ENCODE assay signal across 14 mouse cellular contexts in the genomic region with DNA sequence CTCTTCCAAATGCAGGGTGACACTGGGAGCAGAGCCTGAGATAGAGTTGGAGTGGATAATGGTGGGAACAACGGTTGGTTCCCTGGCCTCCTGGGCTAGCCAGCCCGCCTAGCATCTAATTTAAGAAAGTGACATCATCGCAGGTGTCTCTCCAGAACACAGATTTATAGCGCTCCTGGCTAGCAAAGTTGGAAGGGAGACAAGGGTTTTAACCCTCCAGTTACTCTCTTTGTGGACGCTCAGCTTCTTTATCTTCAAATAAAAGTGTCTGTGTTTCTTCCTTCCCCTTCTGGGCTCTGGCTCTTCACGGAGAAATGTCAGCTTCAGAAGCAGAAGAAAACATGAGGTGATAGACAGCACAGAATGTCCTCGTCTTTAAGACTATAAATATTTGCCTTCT. TPM values are rescaled to one million over a fixed set of nuclear protein-coding genes. Genes with fewer than 3 reads are reported as not detected.
DNase-seq lines count a peak whose midpoint lies in the region; ATAC-seq and TF ChIP-seq lines count a peak whose summit lies in the region.
"Had no signal": no experiment of that assay in that cellular context is flagged by ENCODE, and none has a peak within 500 bp of the region (broad histone marks: within the 10 kb centered on the region; RNA-seq: fewer than 3 reads in every experiment).

No protein-coding gene starts in this region.

- peak overlapping the region; percentile 59 for H3K27ac ChIP-seq in gastrocnemius, adult 2 months
- H3K27ac ChIP-seq in lung, postnatal 0 days (ENCODE audit: low read length), result peak overlapping the region; percentile 54
- H3K27ac ChIP-seq in limb, embryonic 15.5 days, result peak overlapping the region; percentile 18; the same call in 1 of the 2 replicates
- no peak overlapping the region for H3K27ac ChIP-seq in midbrain, embryonic 14.5 days (replicated peaks; ENCODE audit: low read depth, low read length)
- H3K27ac ChIP-seq: lung, embryonic 15.5 days; neural tube, embryonic 13.5 days had no signal

- peak; percentile 64; the same call in 1 of the 2 replicates for TF ChIP-seq EP300 in lung, postnatal 0 days (IDR thresholded peaks at IDR 0.05)

- peak; percentile 39 for DNase-seq in gastrocnemius, adult 2 months
- no peak for DNase-seq in gastrocnemius, postnatal 25 days
- DNase-seq in lung, postnatal 0 days (ENCODE audit: low spot score), result peak; percentile 40
- DNase-seq in lung, postnatal 36 days, result no peak
- DNase-seq in cerebellum, postnatal 14 days, result peak; percentile 34 to 49
- no peak for DNase-seq in midbrain, embryonic 14.5 days
- DNase-seq: retina, postnatal 1 day; thymus, postnatal 25 days had no signal

- no peak overlapping the region for H3K4me2 ChIP-seq in lung, postnatal 0 days (replicated peaks; ENCODE audit: low read depth, low read length)
- no peak overlapping the region for H3K4me2 ChIP-seq in limb, embryonic 15.5 days
- no peak overlapping the region for H3K4me2 ChIP-seq in midbrain, embryonic 14.5 days (ENCODE audit: low read length)
- H3K4me2 ChIP-seq: lung, embryonic 15.5 days; neural tube, embryonic 13.5 days had no signal

- peak; percentile 19; the same call in 1 of the 2 replicates for ATAC-seq in lung, postnatal 0 days
- no peak for ATAC-seq in limb, embryonic 15.5 days (ENCODE audit: insufficient number of reproducible peaks, low FRiP score, low TSS enrichment, low read depth)
- ATAC-seq in midbrain, embryonic 14.5 days (ENCODE audit: low FRiP score, low TSS enrichment), result no peak
- ATAC-seq in erythroid progenitor cell, adult 5-6 weeks (replicated peaks; ENCODE audit: low FRiP score, poor library complexity, severe bottlenecking), result no peak
- ATAC-seq: hindbrain, embryonic 16.5 days; midbrain, embryonic 16.5 days had no signal

- H3K9me3 ChIP-seq in lung, postnatal 0 days (ENCODE audit: low read length), result no peaks in the 10 kb centered on the region
- no peaks in the 10 kb centered on the region for H3K9me3 ChIP-seq in limb, embryonic 15.5 days
- H3K9me3 ChIP-seq in midbrain, embryonic 14.5 days (ENCODE audit: control insufficient read depth, low read length), result no peaks in the 10 kb centered on the region
- H3K9me3 ChIP-seq: lung, embryonic 15.5 days; neural tube, embryonic 13.5 days had no signal

- H3K27me3 ChIP-seq in lung, postnatal 0 days (replicated peaks; ENCODE audit: insufficient read depth, low read length), result no peaks in the 10 kb centered on the region
- no peaks in the 10 kb centered on the region for H3K27me3 ChIP-seq in limb, embryonic 15.5 days
- no peaks in the 10 kb centered on the region for H3K27me3 ChIP-seq in midbrain, embryonic 14.5 days (ENCODE audit: control insufficient read depth, insufficient read depth, low read length)
- H3K27me3 ChIP-seq: lung, embryonic 15.5 days; neural tube, embryonic 13.5 days had no signal

- TF ChIP-seq CTCF in gastrocnemius, adult 2 months (IDR thresholded peaks at IDR 0.05), result no peak
- TF ChIP-seq CTCF in lung, postnatal 0 days (IDR thresholded peaks at IDR 0.05), result no peak

- 13% methylated on average over 7 of the region's 7 CpGs for WGBS in lung, postnatal 0 days
- WGBS in limb, embryonic 15.5 days, result 21% methylated on average over 7 of the region's 7 CpGs
- 79% methylated on average over 7 of the region's 7 CpGs for WGBS in midbrain, embryonic 14.5 days

- H3K9ac ChIP-seq in lung, postnatal 0 days (replicated peaks; ENCODE audit: low read depth), result no peak overlapping the region
- no peak overlapping the region for H3K9ac ChIP-seq in limb, embryonic 15.5 days
- no peak overlapping the region for H3K9ac ChIP-seq in midbrain, embryonic 14.5 days (replicated peaks; ENCODE audit: low read length)
- H3K9ac ChIP-seq: lung, embryonic 15.5 days; neural tube, embryonic 13.5 days had no signal

- peaks cover 15% of the 10 kb centered on the region for H3K4me1 ChIP-seq in lung, postnatal 0 days (ENCODE audit: insufficient read depth, low read depth, low read length)
- peaks cover 32% of the 10 kb centered on the region for H3K4me1 ChIP-seq in limb, embryonic 15.5 days
- no peaks in the 10 kb centered on the region for H3K4me1 ChIP-seq in midbrain, embryonic 14.5 days (ENCODE audit: control insufficient read depth, insufficient read depth, low read length)

- H3K36me3 ChIP-seq in lung, postnatal 0 days (ENCODE audit: insufficient read depth, low read length), result no peaks in the 10 kb centered on the region
- H3K36me3 ChIP-seq in limb, embryonic 15.5 days, result no peaks in the 10 kb centered on the region
- H3K36me3 ChIP-seq in midbrain, embryonic 14.5 days (ENCODE audit: control insufficient read depth, insufficient read depth, low read length), result no peaks in the 10 kb centered on the region
- H3K36me3 ChIP-seq: lung, embryonic 15.5 days; neural tube, embryonic 13.5 days had no signal

- no peak overlapping the region for H3K4me3 ChIP-seq in gastrocnemius, adult 2 months
- H3K4me3 ChIP-seq in lung, postnatal 0 days (ENCODE audit: low read depth, low read length), result no peak overlapping the region
- H3K4me3 ChIP-seq in limb, embryonic 15.5 days, result no peak overlapping the region
- H3K4me3 ChIP-seq in midbrain, embryonic 14.5 days (replicated peaks; ENCODE audit: low read depth, low read length), result no peak overlapping the region
- H3K4me3 ChIP-seq: lung, embryonic 15.5 days; neural tube, embryonic 13.5 days had no signal

- intact Hi-C loops in gastrocnemius, adult 2 months (cut with DNase I), result loop anchor here (5.0 kb wide), 1 partner anchor 104 kb away; no protein-coding TSS in a partner anchor

RNA-seq across cellular contexts. Expression of gene Ets2, which starts 51.4 kb away (rescaled TPM):
- 10 to 100 TPM; 22.7 to 41.9 TPM for total RNA-seq in gastrocnemius, adult 2 months (2021)
- 10 to 100 TPM; 25.4 to 29.2 TPM for total RNA-seq in gastrocnemius, postnatal 25 days (2021)
- polyA plus RNA-seq in lung, postnatal 0 days (2015; fragmentation: Nextera tagmentation; extraction: Ambion mirVana), result 71.2 and 75.5 TPM in 2 replicates
- 103 and 109 TPM in 2 replicates for polyA plus RNA-seq in limb, embryonic 15.5 days (2015; fragmentation: Nextera tagmentation; extraction: Ambion mirVana)
- polyA plus RNA-seq in midbrain, embryonic 14.5 days (2014; fragmentation: Nextera tagmentation; extraction: Ambion mirVana), result 11.9 and 12.4 TPM in 2 replicates
- total RNA-seq in erythroid progenitor cell, adult 5-6 weeks (2015; ENCODE audit: low replicate concordance), result 8.6 and 10.5 TPM in 2 replicates
- 1.7 and 3.8 TPM in 2 replicates for total RNA-seq in erythroid progenitor cell, adult 5-6 weeks (2017; ENCODE audit: low replicate concordance)

Comparison
In these comparisons a context has a peak if more than half of its experiments do, and no peak if none do; other contexts are left out.
1. DNase-seq: peak in gastrocnemius, adult 2 months (single experiment), lung, postnatal 0 days (single experiment) and cerebellum, postnatal 14 days (2 of 2); none in gastrocnemius, postnatal 25 days (single experiment), lung, postnatal 36 days (single experiment) and midbrain, embryonic 14.5 days (single experiment).